Mouse (Mus musculus) embryonic stem cell, embryonic (primary cell): ENCODE results near the gene Pycard.
"Not testable (repeated sequence)": the region's sequence is repeated elsewhere in the genome, so short reads cannot be mapped to it uniquely, and the experiment has no call there.

Source experiments
- CTCF ChIA-PET, 4 experiments: fragments of 300-600 bp in 2 of 4; fragments of 350-600 bp in 2 of 4; sonication (Branson Sonifier 250); formaldehyde crosslinking; loops; one replicate each; lab custom pipeline; 2022; ENCODE audit warnings: inconsistent platforms in 2 of 4; lab: Charles Lee
- POLR2A ChIA-PET, 4 experiments: fragments of 300-600 bp in 2 of 4; fragments of 350-600 bp in 2 of 4; sonication (Branson Sonifier 250); formaldehyde crosslinking; loops; one replicate each; lab custom pipeline; 2022; ENCODE audit warnings: antibody characterized with exemption in 4 of 4, inconsistent platforms in 1 of 4; lab: Charles Lee

Gene Pycard

GRCm38 (mm10) chr7:127993341-127993977 lies at the start of gene Pycard:
Gene Pycard, minus strand, starts transcription at chr7:127993867.
- ChIA-PET CTCF (interaction anchor here (0.5 to 1.5 kb wide), 20 partner anchors 10 to 883 kb away, joined by 3 to 11 read pairs (median 4); partner anchors contain the start of genes 9130023H24Rik (in 1 of the 4) and Trim72 (in 1 of the 4)), POLR2A (interaction anchor here (0.5 to 25.7 kb wide), 76 partner anchors 9 to 698 kb away, joined by 3 to 1128 read pairs (median 5); partner anchors contain the start of genes 9130023H24Rik (in 3 of the 4), Armc5 (in 3 of the 4), Fus (in 3 of the 4) and Kat8 (in 3 of the 4))

DNA sequence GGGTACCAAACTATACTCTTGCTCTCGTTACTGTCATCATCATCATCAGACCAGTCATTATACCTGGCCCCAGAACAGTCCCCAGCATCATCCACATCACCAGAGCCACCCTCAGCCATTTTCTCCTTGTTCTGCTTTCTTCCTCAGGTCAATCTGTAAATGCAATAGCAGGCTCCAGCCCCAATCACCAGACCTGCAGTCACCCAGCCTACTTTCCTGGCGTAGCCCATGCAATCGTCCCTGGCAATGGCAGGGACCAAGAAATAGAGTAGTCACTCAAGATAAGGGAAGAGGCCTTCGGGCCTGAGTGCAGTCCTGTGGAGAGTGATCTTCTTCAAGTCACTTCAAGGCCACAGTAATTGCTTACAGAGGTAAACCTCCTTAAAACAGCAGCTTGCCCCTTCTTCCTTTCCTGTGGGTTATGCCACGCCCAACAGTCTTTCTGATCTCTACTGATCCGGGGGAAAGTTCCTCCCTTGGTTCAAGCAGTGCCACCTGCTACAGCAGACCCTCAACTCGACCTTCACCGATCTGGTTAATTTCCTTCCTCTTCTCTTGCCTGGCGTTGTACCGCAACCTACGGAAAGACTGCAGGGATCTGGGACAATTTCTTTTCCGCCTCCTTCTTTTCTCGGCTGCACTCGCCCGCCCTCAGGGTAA lies 48.6 kb upstream of the Pycard start:
- CTCF ChIA-PET, result not testable (repeated sequence)

DNA sequence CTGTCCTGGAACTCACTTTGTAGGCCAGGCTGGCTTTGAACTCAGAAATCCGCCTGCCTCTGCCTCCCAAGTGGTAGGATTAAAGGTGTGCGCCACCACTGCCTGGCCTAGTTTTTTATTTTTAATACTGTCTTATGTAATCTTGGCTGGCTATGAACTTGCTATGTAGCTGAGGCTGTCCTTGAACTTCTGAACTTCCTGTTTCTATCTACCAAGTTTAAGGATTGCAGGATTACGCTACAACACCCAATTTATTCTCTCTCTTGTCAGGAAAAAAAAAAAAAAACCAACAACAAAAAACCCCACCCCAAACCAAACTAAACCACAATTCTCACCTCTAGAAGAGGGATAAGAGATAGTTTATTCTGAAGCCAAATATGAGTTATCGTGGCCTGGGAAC lies 39.9 kb upstream of the Pycard start:
- ChIA-PET POLR2A (interaction anchor here in 1 of 4 experiments (2.0 to 3.8 kb wide), 2 partner anchors 10 to 23 kb away, joined by 7 to 15 read pairs; no protein-coding TSS in a partner anchor), CTCF (no interaction called here)

More for the DNA sequence above, 48.6 kb upstream of the Pycard start:
- POLR2A ChIA-PET, result not testable (repeated sequence)

GRCm38 (mm10) chr7:128032989-128033293 lies 39.3 kb upstream of the Pycard start:
- CTCF ChIA-PET, result interaction anchor here in 1 of 4 experiments (0.9 kb wide), 1 partner anchor 9 kb away, joined by 3 read pairs; no protein-coding TSS in a partner anchor
- POLR2A ChIA-PET, result interaction anchor here in 1 of 4 experiments (0.6 to 3.8 kb wide), 6 partner anchors 11 to 754 kb away, joined by 3 to 19 read pairs (median 15); partner anchors contain the start of genes Fus and Pycard

DNA sequence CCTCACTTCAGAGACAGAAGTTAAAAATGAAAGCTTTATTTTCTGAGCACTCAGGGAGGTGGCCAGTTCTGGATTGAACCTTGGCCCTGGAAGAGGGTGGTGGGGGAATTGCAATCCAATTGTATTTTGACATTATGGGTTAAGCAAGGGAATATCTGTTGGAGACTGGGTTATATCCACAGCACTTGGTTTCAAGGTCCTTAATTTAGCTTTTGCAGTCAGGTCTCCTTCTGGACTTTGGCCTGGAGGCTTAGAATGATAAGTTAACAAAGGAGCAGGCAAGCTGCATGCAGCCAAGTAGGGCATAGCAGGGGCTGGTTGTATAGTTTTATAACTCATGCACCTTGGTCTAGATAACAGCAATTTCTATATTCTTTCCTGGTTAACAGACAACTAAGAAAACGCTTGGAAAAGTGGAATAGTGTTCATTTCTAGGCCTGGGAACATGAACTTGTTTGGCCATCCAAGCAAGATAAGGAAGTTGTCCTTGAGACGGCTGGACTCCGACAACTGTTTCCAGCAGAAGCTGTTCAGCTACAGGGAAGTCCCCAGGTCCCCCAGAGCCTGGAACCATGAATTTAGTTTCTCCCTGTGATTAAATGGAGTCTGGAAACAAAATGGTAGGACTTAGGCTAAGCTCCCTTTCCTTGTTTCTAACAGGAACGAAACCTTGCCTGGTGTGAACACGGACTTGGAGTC lies 38.8 kb upstream of the Pycard start:
- ChIA-PET CTCF (interaction anchor here in 1 of 4 experiments (0.9 kb wide), 1 partner anchor 9 kb away, joined by 3 read pairs; no protein-coding TSS in a partner anchor), POLR2A (interaction anchor here in 3 of 4 experiments (0.6 to 3.8 kb wide), 19 partner anchors 11 to 753 kb away, joined by 3 to 19 read pairs (median 6); partner anchors contain the start of genes Pycard (in 3 of the 3), Fus (in 1 of the 3) and Trim72 (in 1 of the 3))

DNA sequence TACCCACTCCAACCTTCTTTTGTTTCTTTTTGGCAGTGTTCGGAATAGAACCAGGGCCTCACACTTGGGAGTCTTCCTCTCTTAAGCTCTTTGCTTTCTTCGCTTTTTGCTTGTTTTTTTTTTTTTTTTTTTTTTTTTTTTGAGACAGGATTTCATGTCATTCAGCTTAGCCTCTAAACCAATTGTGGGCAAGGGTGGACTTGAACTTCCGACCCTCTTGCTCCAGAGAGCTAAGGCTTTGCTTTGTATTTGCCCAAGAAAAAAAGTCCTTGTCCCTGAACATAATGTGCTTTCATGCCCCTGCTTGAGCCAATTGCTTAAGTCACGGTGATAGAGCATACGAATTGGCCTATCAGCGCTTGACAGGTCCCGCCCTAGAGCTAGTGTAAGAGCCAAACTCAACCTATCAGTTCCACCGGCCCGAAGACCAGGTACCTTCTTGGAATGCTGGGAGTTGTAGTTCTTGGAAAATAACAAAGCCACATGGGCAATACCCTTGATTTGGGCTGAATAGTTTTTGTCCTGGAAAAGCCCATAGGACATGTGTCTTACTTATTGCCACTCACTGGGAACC lies 37.8 kb upstream of the Pycard start:
- ChIA-PET POLR2A (interaction anchor here in 3 of 4 experiments (0.6 to 3.8 kb wide), 32 partner anchors 10 to 690 kb away, joined by 3 to 19 read pairs (median 4); partner anchors contain the start of genes Pycard (in 3 of the 3), Armc5 (in 1 of the 3), Cox6a2 (in 1 of the 3) and Fus (in 1 of the 3)), CTCF (interaction anchor here (0.6 to 1.3 kb wide), 8 partner anchors 11 to 356 kb away, joined by 3 to 7 read pairs (median 4); no protein-coding TSS in a partner anchor)

- ChIA-PET CTCF (interaction anchor here in 1 of 4 experiments (0.6 kb wide), 1 partner anchor 658 kb away, joined by 3 read pairs; no protein-coding TSS in a partner anchor), POLR2A (no interaction called here)
These were observed 31.7 kb upstream of the Pycard start for GRCm38 (mm10) chr7:128025381-128025780.

GRCm38 (mm10) chr7:128024932-128025331 lies 31.3 kb upstream of the Pycard start:
- ChIA-PET CTCF (no interaction called here), POLR2A (no interaction called here)

GRCm38 (mm10) chr7:128024364-128024763 lies 30.7 kb upstream of the Pycard start:
- ChIA-PET CTCF (interaction anchor here in 1 of 4 experiments (1.4 kb wide), 1 partner anchor 8 kb away, joined by 3 read pairs; no protein-coding TSS in a partner anchor), POLR2A (interaction anchor here in 1 of 4 experiments (1.7 kb wide), 1 partner anchor 15 kb away, joined by 7 read pairs; no protein-coding TSS in a partner anchor)

- CTCF ChIA-PET, result interaction anchor here in 1 of 4 experiments (1.4 kb wide), 1 partner anchor 9 kb away, joined by 3 read pairs; no protein-coding TSS in a partner anchor
- POLR2A ChIA-PET, result interaction anchor here in 1 of 4 experiments (0.6 to 1.7 kb wide), 2 partner anchors 14 to 21 kb away, joined by 3 to 7 read pairs; no protein-coding TSS in a partner anchor
These were observed 29.9 kb upstream of the Pycard start for GRCm38 (mm10) chr7:128023565-128023964.

GRCm38 (mm10) chr7:128022974-128023373 lies 29.3 kb upstream of the Pycard start:
- POLR2A ChIA-PET, result interaction anchor here in 1 of 4 experiments (0.6 to 3.2 kb wide), 3 partner anchors 9 to 20 kb away, joined by 3 to 19 read pairs (median 7); no protein-coding TSS in a partner anchor
- CTCF ChIA-PET, result interaction anchor here in 2 of 4 experiments (0.6 to 1.4 kb wide), 3 partner anchors 9 to 70 kb away, joined by 3 to 10 read pairs (median 3); partner anchors contain the start of gene Trim72 (in 1 of the 2)

DNA sequence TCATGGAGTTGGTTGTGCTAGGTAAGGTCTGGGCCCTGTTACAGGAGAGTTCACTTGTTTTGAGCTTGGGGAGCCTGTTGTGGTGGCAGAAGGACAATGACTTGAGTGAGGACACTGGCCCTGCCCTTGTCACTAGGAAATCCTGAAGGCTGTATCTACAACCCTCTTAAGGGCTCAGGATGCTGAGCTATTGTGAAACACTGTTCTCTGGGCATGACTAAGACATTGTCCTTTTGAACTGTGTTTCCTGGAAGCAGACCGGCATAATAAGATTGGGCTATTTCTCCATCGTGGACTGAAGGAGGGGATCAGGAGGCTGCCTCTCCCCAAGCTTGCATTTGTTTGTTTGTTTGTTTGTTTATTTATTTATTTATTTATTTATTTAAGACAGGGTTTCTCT lies 25.5 kb upstream of the Pycard start:
- CTCF ChIA-PET, result interaction anchor here in 1 of 4 experiments (0.6 kb wide), 1 partner anchor 363 kb away, joined by 3 read pairs; no protein-coding TSS in a partner anchor
- POLR2A ChIA-PET, result interaction anchor here in 1 of 4 experiments (0.8 kb wide), 1 partner anchor 363 kb away, joined by 3 read pairs; no protein-coding TSS in a partner anchor

- ChIA-PET CTCF (no interaction called here), POLR2A (interaction anchor here in 1 of 4 experiments (0.8 to 2.3 kb wide), 2 partner anchors 25 to 364 kb away, joined by 3 to 7 read pairs; partner anchors contain the start of gene Pycard)
These were observed 24.6 kb upstream of the Pycard start for GRCm38 (mm10) chr7:128018275-128018674.

DNA sequence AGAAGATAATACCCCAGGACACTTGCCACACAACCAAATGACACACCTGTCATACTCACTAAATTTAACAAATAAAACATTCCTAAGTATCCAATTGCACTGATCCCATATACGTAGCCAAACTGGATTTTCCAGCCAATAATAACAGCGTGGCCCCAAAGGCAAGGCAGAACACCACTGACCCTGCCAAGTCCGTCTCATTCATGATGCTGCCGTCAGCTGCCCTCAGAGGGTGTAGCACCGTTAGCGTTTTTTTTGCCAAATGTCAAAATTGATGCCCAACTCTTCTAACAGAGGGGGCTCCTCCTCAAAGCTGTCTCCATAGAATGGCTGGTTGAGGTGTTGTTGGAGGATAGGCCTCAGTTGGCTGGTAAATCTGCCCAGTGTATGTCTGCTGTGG lies 23.0 kb upstream of the Pycard start:
- ChIA-PET POLR2A (interaction anchor here in 1 of 4 experiments (0.6 to 2.3 kb wide), 5 partner anchors 12 to 82 kb away, joined by 3 to 7 read pairs (median 5); partner anchors contain the start of gene Pycard), CTCF (no interaction called here)

- CTCF ChIA-PET, result not testable (repeated sequence)
- POLR2A ChIA-PET, result interaction anchor here in 2 of 4 experiments (0.6 to 2.3 kb wide), 6 partner anchors 11 to 252 kb away, joined by 3 to 7 read pairs (median 4); partner anchors contain the start of gene Pycard (in 1 of the 2)
These were observed 22.5 kb upstream of the Pycard start for GRCm38 (mm10) chr7:128016134-128016533.

DNA sequence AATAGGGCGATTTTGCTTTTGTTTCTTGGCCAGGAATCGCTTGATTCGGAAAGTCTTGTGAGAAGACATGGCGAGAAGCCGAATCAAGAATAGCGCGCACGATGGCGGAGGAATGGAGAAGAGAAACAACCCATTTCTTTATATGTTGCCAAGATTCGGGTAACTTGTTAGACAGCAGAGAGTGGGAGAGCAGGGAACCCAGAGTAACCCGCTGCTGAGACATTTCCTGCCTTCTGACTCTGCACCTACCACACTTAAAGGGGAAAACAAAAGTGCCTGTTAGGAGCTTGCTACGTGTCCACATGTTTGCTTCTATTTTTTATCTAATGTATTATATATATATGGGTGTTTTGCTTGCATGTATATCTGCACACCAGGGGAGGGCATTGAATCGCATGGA lies 19.4 kb upstream of the Pycard start:
- POLR2A ChIA-PET, result interaction anchor here in 3 of 4 experiments (0.5 to 14.2 kb wide), 6 partner anchors 12 to 380 kb away, joined by 3 to 248 read pairs (median 4); partner anchors contain the start of gene Pycard (in 1 of the 3)
- CTCF ChIA-PET, result interaction anchor here in 1 of 4 experiments (0.8 kb wide), 1 partner anchor 8 kb away, joined by 3 read pairs; no protein-coding TSS in a partner anchor
